Mouse (Mus musculus): Measurements from ENCODE around the gene Mapk8ip3. TPM values are rescaled to one million over a fixed set of nuclear protein-coding genes. Genes with fewer than 3 reads are reported as not detected.
A peak's percentile ranks its signal among the peaks of the same experiment; 100 is the strongest.

Mapk8ip3 gene
- total RNA-seq, 2 experiments from 2014 or later, result 409 to 411 TPM

DNA sequence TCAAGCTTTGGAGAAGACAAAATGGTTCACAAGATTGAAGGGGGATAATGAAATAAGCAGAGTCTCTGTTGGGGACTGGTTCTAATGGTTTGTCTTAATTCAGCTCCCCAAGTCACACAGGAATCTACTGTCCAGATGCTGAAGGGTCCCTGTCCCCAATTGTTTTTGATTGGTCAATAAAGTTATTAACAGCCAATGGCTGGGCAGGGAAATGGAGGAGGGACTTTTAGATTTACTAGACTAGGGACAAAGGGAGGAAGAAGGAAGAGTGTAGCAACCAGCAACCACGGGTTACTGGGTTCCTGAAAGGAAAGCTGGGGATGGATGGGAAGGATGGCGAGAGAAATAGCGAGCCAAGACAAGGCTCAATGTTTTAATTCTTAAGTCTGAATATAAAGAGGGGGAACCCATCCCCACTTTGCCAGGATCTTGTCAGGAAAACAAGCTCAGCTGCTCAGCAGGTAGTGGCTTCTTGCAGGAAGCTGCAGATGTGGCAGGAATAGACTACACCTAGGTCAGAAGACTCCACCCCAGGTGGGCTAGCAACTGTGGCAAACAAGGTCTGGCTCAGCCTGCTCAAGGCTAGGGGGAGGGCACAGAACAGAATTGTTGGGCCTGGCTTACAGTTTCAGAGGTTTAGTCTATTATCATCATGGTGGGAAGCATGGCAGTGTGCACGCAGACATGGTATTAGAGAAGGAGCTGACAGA lies 62.9 kb downstream of the Mapk8ip3 start:
- no peak overlapping the region for H3K4me3 ChIP-seq
- TF ChIP-seq CTCF (conservative IDR thresholded peaks at IDR 0.05), result no peak

DNA sequence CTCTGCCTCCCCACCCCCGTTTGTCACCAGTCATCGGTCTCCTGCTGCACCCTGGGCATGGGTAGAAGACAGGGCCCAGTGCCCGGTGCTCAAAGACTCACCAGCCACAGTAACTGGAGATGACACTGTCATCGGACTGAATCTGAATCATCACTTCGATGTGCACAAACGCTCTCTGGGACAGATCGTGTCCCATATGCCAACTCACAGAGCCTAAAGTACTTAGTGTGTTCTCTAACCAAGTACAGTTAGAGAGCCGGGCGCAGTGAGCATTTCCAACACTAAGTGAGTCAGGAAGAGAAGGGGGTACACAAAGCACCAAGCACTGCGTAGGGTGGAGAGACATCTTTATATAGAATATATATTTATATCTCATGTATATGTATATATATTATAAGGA lies 68.9 kb downstream of the Mapk8ip3 start:
- peak overlapping the region; percentile 82 for H3K27ac ChIP-seq
- no peak for TF ChIP-seq CTCF (conservative IDR thresholded peaks at IDR 0.05)
- no peak overlapping the region for H3K4me3 ChIP-seq
- DNase-seq (ENCODE audit: low spot score in 2 of 2), result peak in 1 of 2 experiments; percentile 49

More for the DNA sequence above, 62.9 kb downstream of the Mapk8ip3 start:
- no peak for DNase-seq (ENCODE audit: low spot score in 2 of 2)
- H3K27ac ChIP-seq, result no peak overlapping the region

DNA sequence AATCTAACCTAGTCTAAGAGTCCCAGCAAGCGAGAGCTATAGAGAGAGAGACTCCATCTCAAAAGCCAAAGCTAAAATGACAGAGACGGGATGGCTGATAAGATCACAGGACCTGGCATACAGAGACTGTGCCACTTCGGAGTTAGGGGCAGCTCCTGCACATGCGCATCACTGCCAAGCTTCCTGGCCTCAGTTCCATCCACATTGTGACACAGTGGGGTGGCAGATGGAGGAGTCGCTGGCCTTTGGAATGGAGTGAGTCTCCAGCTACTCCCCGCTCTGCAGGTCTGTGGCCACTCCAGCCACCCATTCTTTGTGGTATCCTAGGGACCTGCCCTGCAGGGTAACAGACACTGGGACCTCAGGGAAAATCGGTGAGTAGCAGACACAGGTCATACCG lies 71.0 kb downstream of the Mapk8ip3 start, which contains the start of gene Igfals:
Gene Igfals (plus strand): TSS at position 222 of the 400 bp plus-strand sequence.
- DNase-seq (ENCODE audit: low spot score in 2 of 2), result no peak
- H3K4me3 ChIP-seq, result no peak within 1 kb of the TSS
- TF ChIP-seq CTCF (conservative IDR thresholded peaks at IDR 0.05), result no peak
- H3K27ac ChIP-seq, result peak within 1 kb of the TSS; percentile 82; the same call in 1 of the 2 replicates

DNA sequence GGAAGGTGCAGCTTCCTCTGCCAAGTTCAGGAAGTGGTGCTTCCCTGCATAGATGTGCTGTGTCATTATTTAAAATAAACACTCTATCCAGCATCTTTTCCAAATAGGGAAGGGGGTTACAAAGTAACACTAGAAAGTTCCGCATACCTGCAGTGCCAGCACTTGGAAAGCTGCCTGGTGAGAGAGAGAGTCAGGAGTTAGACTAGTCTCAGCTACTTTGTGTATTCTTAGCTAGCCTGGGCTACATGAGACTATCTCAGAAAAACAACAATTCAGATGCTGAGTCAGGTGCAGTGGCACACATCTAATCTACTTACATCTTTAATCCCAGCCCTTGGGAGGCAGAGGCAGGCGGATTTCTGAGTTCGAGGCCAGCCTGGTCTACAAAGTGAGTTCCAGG lies 75.0 kb downstream of the Mapk8ip3 start:
- Histone ChIP-seq H3K4me3 (no peak overlapping the region), H3K27ac (no peak overlapping the region)
- no peak for TF ChIP-seq CTCF (conservative IDR thresholded peaks at IDR 0.05)
- DNase-seq (ENCODE audit: low spot score in 2 of 2), result no peak

DNA sequence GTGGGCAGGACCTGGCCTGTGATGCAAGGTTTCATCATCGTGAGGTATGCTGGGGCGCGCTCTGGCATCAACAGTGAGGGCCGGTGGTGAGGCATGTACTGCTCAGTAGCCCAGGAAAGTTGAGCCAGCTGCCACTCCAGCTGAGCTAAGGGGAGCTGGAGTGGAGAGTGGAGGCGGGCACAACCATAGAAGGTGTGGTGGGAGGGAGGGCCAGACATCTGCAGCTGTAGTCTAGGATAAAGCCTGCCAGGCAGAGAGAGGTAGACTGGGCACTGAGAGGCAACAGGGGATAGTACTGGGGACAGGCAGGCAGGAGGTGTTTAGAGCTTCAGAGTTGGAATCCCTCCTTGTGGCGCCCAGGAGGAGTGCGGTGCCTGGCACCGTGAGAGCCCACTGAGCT lies 76.7 kb downstream of the Mapk8ip3 start:
- no peak overlapping the region for H3K4me3 ChIP-seq
- H3K27ac ChIP-seq, result no peak overlapping the region
- no peak for DNase-seq (ENCODE audit: low spot score in 2 of 2)
- TF ChIP-seq CTCF (conservative IDR thresholded peaks at IDR 0.05), result no peak

DNA sequence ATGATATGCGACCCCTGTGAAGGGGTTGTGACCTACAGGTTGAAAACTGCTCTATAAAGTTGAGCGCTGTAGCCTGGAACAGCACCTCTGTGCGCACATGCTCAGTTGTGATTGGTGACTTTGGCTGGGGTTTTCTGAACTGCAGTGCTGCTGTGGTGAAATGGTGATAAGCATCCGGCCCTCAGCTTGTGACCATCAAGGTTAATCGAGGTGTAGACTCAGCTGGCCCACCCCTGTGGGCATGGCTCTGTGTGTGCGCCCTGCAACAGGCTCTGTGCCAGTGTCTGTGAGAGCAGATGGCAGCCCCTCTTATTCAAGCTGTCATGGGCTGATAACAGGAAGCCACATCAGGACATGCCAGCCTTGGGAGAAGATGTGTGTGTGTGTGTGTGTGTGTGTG lies 77.8 kb downstream of the Mapk8ip3 start:
- TF ChIP-seq CTCF (conservative IDR thresholded peaks at IDR 0.05), result no peak
- Histone ChIP-seq H3K27ac (0 out of 2 replicates have a peak overlapping the region, but pooled peaks have one; percentile 23), H3K4me3 (no peak overlapping the region)
- DNase-seq (ENCODE audit: low spot score in 2 of 2), result peak; percentile 30 to 41

DNA sequence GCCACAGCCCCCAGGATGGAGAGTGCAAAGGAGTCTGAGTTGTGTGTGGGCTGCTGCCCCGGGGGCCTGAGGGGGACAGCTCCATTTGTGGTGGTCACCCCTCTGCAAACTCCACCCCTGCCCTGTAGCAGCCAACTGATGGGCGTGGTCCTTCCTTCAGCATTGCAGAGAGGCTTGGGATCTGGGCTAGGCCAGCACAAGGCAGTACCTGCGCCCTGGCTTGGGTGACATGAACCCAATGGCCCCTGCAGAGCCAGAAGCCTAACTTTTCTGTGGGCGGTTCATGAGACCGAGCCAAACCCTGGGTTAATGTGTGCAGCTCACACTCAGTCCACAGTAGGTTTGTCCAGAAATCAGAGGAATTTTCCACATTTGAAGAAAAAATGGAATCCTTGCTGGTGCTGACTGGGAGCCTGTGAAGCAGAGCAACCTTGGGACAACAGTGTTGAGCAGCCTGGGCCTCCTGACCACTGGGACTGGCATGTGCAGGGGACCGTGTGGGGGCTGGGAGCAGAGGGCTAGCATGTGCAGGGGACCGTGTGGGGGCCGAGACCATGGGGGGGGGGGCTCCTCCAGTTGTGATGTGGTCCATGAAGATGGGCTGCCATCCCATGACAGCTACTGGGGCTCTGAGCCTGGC lies 78.8 kb downstream of the Mapk8ip3 start:
- no peak for DNase-seq (ENCODE audit: low spot score in 2 of 2)
- no peak overlapping the region for H3K4me3 ChIP-seq
- H3K27ac ChIP-seq, result no peak overlapping the region
- TF ChIP-seq CTCF (conservative IDR thresholded peaks at IDR 0.05), result no peak

DNA sequence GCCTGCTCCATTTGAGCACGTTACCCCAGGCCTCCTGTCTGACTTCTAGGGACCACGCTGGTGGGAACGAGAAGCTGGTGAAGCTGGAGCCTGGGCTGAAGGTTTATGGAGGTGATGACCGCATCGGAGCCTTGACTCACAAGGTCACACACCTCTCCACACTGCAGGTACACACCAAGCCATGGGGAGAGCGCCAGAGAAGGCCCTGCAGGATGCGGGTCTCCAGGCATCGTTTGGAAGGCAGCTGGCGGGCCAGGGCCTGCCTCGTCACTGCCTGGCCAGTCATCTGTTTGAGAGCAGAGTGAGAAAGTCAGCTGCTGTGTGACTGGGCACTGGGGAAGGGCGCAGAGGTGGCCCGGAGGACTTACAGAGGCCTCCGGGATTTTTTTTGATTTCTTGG lies 80.2 kb downstream of the Mapk8ip3 start:
- no peak for DNase-seq (ENCODE audit: low spot score in 2 of 2)
- H3K4me3 ChIP-seq, result no peak overlapping the region
- TF ChIP-seq CTCF (conservative IDR thresholded peaks at IDR 0.05), result no peak
- H3K27ac ChIP-seq, result no peak overlapping the region

DNA sequence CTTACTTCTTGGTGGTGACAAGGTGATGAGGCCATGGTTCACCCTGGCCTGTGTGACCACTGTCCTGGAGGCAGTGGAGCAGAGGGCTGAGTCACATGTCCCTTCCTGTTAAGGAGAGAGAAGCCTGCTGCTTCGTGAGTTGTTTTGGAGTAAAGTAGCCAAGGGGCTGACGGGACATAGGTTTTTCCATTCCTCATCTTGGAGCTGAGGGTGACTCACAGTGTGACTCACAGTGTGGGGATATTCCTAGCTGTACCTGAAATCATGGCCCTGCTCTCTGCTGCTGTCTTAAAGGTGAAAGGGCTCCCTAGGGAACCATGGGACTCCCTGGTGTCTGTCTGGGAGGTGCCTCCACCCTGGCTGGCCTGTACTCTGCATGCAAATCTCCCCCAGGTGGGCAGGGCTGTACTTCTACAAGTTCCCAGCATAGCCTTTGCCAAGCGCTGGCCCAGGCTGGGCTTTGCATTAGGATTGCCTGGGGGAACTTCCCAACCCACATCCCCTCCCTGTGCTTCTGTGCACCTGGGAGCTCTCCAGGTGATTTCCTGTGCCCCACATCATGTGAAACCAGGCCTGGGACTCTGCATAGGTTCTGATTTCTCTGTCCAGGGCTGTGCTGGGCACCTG lies 80.8 kb downstream of the Mapk8ip3 start:
- Histone ChIP-seq H3K27ac (no peak overlapping the region), H3K4me3 (no peak overlapping the region)
- no peak for DNase-seq (ENCODE audit: low spot score in 2 of 2)
- TF ChIP-seq CTCF (conservative IDR thresholded peaks at IDR 0.05), result no peak

DNA sequence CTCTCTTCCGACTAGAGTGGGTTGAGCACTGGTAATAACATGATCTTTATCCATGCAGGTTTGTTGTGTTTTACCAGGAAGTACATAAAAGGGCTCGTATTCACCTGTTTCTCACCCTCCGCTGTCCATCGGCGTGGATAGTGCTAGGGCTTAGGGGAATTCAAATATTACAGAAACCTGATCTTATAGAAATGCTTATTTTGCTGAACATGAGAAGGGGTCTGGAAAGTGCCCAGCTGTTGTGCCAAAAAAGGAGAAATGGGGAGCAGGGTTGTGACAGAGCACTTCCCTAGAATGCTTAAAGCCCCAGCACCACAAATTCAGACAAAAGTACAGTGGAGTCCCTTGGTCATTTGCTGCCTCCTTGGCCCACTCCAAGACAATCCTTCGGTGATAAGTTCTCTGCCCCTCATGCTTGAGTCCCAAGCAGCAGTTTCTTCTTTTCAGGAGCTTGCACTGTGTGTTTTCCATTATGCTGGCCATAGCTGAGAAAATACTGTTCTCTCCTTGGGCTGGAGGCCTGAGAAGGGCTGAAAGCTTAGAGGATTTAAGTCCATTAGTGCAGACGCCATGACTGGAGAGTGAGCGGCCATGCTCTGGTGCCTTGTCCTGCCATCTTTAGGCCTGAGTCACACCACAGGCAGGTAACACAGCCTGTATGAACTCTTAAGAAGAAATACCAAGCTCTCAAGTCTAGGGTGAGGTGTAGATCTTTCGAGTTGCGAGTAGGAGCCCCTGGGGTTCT lies 85.2 kb downstream of the Mapk8ip3 start:
- DNase-seq (ENCODE audit: low spot score in 2 of 2), result no peak
- no peak for TF ChIP-seq CTCF (conservative IDR thresholded peaks at IDR 0.05)
- H3K27ac ChIP-seq, result peak overlapping the region; percentile 99; the same call in 1 of the 2 replicates
- peak overlapping the region; percentile 71 for H3K4me3 ChIP-seq

DNA sequence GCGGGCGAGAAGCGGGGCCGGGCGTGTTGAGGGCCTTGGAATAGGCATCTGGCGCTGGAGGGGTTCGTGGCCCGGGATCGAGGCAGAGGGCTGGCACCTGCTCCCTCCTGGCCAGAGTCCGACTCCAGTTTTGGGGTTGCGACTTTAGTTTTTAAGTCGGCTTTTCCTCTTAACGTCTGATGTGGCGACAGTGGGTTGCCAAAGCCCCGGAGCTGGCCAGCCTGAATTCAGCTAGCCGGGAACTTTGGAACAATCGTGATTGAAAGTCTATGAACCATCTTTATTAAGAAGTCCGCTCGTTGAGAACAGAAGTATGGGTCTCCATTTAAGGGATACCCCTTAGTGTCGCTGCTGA lies 86.0 kb downstream of the Mapk8ip3 start:
- Histone ChIP-seq H3K27ac (peak overlapping the region; percentile 99), H3K4me3 (peak overlapping the region; percentile 71)
- no peak for DNase-seq (ENCODE audit: low spot score in 2 of 2)
- TF ChIP-seq CTCF (conservative IDR thresholded peaks at IDR 0.05), result no peak

DNA sequence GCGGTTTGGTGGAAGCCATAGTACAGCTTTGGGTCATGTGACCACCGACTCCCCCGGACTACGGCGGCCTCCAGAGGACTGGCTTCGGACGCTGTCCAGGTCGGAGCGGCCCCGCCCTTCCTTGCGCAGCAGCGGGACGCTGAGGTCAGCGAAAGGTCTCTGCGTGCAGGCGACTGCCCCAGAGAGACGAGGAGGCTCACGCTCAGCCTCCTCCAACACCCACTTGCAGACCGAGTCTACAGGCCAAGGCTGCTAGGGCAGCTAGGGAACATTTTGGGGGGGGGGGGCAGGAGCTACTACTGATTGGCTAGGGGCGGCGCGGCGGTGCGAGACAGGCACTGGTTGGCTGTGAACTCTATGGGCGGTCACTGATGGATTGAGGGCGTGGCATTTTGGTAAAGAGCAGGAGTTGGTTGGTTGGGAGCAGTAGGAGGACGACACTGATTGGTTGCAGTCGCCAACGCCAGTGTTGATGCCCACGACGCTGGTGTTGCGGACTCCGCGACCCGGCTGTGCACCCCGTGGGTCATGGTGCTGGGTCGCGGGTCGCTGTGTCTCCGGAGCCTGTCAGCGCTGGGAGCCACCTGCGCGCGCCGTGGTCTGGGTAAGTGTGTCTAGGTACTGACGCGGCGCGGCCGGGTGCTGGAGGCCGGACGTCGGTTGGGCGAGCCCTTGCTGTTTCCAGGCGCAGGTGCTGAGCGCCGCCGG lies 86.6 kb downstream of the Mapk8ip3 start, which contains the start of gene Fahd1:
Gene Fahd1 (minus strand): TSS at position 300 of the 708 bp plus-strand sequence.
- H3K4me3 ChIP-seq, result peak within 1 kb of the TSS; percentile 71
- TF ChIP-seq CTCF (conservative IDR thresholded peaks at IDR 0.05), result no peak; the same call in 1 of the 2 replicates
- DNase-seq (ENCODE audit: low spot score in 2 of 2), result peak; percentile 91 to 98
- peak within 1 kb of the TSS; percentile 99 for H3K27ac ChIP-seq
